Mouse (Mus musculus) B cell, adult 62 days (primary cell): Measurements from ENCODE around the gene Srcap. TPM values are rescaled to one million over a fixed set of nuclear protein-coding genes. Genes with fewer than 3 reads are reported as not detected.

Experiments used
- total RNA-seq: library from RNA; stranded (reverse); gene quantifications from 4 replicates; pipeline ENCODE4 v1.2.4, GENCODE M21; 2023

Srcap gene
- 220 to 229 TPM (median 223 TPM) in 4 replicates for total RNA-seq

DNA sequence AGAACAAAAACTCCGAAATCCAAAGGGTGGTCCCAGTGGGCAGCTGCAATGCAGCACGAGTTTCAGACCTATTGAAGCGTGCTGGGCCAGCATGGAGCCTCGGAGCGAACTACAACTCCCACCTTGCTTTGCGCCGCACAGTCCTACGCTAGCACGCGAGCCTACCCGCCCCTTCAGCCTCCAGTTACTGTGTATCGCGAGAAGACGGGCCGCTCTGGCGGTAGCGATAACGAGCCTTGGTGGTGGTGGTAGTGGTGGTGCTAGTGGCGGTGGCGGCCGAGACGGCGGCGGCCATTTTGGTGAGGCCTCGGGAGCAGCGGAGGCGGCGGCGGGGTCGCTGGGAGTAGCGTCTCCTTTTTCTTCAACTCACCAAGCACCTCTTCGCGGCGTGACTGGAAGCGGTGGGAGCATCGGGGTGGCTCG lies at the start of gene Srcap:
Gene Srcap, plus strand, starts transcription at position 176 of the 423 bp plus-strand sequence.

DNA sequence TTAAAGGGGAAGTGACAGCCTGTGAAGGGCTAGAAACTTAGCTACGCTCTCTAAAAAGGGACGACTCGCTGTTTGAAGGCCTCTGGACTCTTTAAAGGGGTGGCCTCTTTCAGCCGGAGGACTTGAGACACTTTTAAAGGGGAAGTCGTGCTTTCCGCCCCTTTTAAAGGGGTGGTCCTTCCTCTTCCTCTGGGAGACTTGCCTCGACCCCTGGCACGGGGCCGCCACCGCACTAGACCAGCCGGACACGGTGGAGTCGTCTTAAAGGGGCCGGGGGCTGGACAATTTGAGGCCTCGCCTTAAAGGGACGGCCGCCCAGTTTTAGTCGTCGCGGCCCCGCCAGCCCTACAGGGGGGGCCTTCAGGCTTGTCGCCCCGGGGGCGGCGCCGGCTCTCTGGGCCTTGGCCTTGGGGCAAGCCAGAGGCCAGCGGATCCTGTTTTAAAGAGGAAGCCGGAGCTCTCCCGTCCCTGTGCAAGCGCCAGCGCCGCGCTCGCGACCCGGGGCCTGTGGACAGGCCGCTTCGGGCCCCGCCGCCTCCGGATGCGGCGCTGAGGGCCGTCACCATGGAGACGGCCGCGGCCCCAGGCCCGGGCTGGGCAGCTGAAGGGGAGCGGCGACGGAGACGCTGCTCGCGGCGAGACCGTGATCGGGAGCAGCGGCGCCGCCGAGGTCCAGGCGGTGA lies 33.0 kb upstream of the Srcap start, which contains the start of gene Fbrs:
Gene Fbrs, plus strand, starts transcription at position 565 of the 683 bp plus-strand sequence.

DNA sequence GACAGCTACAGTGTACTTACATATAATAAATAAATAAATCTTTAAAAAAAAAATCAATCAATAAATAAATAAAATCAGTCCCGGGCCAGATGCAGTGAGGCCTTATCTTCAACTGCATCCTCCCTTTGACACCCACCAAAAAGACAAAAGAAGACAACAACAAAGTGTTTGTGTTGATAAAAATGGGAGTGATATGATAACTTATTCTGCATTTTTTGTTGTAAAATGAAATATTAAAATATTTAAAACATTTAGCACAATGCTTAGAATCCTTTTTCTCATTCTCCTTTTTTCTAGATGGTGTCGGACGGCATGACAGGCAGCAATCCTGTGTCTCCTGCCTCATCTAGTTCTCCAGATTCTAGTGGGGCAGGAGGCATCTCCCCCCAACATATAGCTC lies 7.5 kb downstream of the Srcap start, which contains the start of gene Gm42715:
Gene Gm42715, plus strand, starts transcription at position 301 of the 400 bp plus-strand sequence.

DNA sequence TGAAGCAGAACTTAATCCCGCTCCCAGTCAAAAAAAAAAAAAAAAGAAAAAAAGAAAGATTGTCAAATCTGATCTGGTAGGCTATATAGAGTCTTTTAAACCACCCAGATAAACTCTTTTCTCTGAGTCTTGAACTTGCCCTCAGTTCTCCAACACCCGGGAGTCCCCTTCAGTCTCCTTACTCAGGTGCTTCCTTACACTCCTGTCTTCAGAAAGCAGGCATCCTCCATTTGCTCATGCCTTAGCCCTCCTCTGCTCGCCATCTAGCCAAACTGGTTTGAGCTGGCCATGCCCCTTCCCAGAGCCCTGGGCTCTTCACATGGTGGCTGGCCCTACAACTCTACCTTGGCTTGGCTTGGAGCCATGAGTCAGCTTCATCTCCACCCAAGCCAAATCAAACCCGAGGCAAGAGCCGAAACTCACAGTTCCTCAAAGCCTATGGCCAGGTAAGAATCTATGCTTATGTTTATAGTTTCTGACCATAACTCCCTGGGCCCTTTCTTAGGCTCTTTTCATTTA lies 49.6 kb downstream of the Srcap start, which contains the start of gene Tmem265:
Gene Tmem265, plus strand, starts transcription at position 51 of the 519 bp plus-strand sequence.

DNA sequence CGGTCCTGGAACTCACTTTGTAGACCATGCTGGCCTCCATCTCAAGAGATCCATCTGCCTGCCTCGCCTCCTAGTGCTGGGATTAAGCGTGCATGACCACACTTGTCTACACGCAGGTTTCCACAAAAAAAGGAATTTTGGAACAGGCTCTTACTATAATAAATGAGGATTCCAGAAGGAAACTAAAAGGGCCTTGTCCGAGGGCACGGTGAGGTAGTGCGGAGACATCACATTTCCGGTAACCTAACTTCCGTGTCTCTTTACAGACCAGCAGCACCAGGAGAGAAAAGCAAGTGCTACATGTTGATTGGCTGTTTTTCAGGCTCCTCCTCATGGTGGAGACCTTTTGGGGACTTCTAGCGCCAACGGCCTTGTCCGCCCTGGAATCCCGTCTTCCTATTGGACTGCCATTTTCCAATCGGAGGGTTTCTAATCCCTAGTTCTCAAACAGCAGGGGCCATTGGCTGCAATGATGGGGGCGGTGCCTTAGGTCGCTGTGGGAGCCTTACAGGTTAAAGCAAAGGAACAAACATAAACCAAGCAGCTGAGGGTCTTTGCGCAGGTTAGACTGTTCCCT lies 61.2 kb downstream of the Srcap start, which contains the start of gene Phkg2:
Gene Phkg2, plus strand, starts transcription at position 446 of the 577 bp plus-strand sequence.

DNA sequence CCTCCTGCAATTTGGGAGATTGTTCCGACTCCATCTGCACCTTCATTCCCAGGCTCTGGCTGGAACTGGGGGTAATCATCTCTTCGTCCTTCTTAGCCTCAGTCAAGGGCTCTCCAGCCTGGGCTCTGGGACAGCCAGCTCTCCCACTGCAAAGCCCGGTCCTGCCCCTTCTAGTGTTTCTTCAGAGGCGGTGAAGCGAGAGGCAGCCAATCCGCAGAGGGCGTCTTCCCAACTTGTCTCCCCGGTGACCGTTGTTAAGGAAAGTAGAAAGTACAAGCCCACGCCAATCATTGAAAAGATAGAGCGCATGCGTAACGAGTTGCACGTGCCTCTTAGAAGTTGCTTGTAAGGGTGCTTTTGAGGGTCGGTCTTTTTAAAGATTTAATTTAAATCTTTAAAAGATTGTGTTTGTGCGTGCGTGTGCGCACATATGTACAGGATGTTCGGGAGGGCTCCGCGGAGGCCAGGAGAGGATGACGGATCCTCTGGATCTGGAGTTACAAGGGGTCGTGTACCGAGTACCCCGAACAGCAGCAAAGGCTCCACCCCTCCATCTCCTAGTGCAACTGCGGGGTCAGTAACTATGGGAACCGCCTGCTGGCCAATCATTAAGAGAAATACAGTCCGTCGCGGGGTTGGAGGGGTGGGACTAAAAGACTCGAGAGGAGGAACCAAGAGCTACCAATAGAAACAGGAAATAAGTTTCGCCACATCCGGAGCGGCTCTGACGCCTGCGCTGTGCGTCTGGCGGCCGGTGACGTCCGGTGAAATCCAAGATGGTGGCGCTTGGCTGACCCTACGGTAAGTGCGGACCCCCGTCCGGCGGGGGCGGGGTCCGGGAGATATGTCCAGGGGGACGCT lies 76.5 kb downstream of the Srcap start, which contains the start of the genes Ccdc189 and Rnf40:
Gene Ccdc189, minus strand, starts transcription at position 585 of the 861 bp plus-strand sequence.
Gene Rnf40, plus strand, starts transcription at position 757 of the 861 bp plus-strand sequence.

Other genes with a start within 250 kb of the Srcap start
- 24.1 to 28.3 TPM (median 25.3 TPM) in 4 replicates for gene Sephs2, start 237.9 kb upstream of the Srcap start, total RNA-seq
- gene Itgal, start 215.7 kb upstream of the Srcap start, total RNA-seq, result 114 to 124 TPM (median 119 TPM) in 4 replicates
- gene Zfp768, start 166.4 kb upstream of the Srcap start, total RNA-seq, result 2.3 to 4.1 TPM (median 3.3 TPM) in 4 replicates
- 11.6 to 15.7 TPM (median 12.1 TPM) in 4 replicates for gene Zfp747, start 135.9 kb upstream of the Srcap start, total RNA-seq
- gene 9130019O22Rik, start 124.8 kb upstream of the Srcap start, total RNA-seq, result 2.9 to 4.1 TPM (median 3.2 TPM) in 4 replicates
- gene E430018J23Rik, start 118.4 kb upstream of the Srcap start, total RNA-seq, result 4.6 to 7.8 TPM (median 6.1 TPM) in 4 replicates
- 7.5 to 9.6 TPM (median 9.1 TPM) in 4 replicates for gene Zfp764, start 105.2 kb upstream of the Srcap start, total RNA-seq
- 12.3 to 17.4 TPM (median 14.9 TPM) in 4 replicates for gene Zfp688, start 89.9 kb upstream of the Srcap start, total RNA-seq
- gene Zfp689, start 62.8 kb upstream of the Srcap start, total RNA-seq, result 4.0 to 6.0 TPM (median 4.9 TPM) in 4 replicates
- 136 to 150 TPM (median 139 TPM) in 4 replicates for gene Prr14, start 52.4 kb upstream of the Srcap start, total RNA-seq
- gene Fbrs, start 32.8 kb upstream of the Srcap start, total RNA-seq, result 294 to 330 TPM (median 310 TPM) in 4 replicates
- gene Gm42715, start 7.6 kb downstream of the Srcap start, total RNA-seq, result 45.9 to 50.2 TPM (median 48.5 TPM) in 4 replicates
- 8.3 TPM in 1 of 4 replicates, not detected in the others for gene Tmem265, start 49.4 kb downstream of the Srcap start, total RNA-seq
- 119 to 136 TPM (median 126 TPM) in 4 replicates for gene Phkg2, start 61.4 kb downstream of the Srcap start, total RNA-seq
- gene Ccdc189, start 76.6 kb downstream of the Srcap start, total RNA-seq, result 0.38 to 1.5 TPM (median 0.60 TPM) in 4 replicates
- gene Rnf40, start 76.8 kb downstream of the Srcap start, total RNA-seq, result 148 to 154 TPM (median 150 TPM) in 4 replicates
- gene Zfp629, start 103.8 kb downstream of the Srcap start, total RNA-seq, result 3.0 to 5.8 TPM (median 3.5 TPM) in 4 replicates
- 63.0 to 68.4 TPM (median 63.8 TPM) in 4 replicates for gene Bcl7c, start 196.9 kb downstream of the Srcap start, total RNA-seq
- not detected in 4 replicates for gene Ctf1, start 200.8 kb downstream of the Srcap start, total RNA-seq
- gene Ctf2, start 220.2 kb downstream of the Srcap start, total RNA-seq, result not detected in 4 replicates
- 14.7 to 17.9 TPM (median 15.5 TPM) in 4 replicates for gene Fbxl19, start 232.6 kb downstream of the Srcap start, total RNA-seq